In genomic region chr12:25865063-25865462, GRCm38 (mm10) we compare ENCODE assay signal across 11 mouse cellular contexts.
A peak's percentile ranks its signal among the peaks of the same experiment; 100 is the strongest.
DNase-seq lines count a peak whose midpoint lies in the region; ATAC-seq and TF ChIP-seq lines count a peak whose summit lies in the region.
"Had no signal": no experiment of that assay in that cellular context is flagged by ENCODE, and none has a peak within 500 bp of the region (broad histone marks: within the 10 kb centered on the region; RNA-seq: fewer than 3 reads in every experiment).

No protein-coding gene starts in this region.

- ATAC-seq in forebrain, embryonic 13.5 days = peak; percentile 81
- ATAC-seq in forebrain, embryonic 11.5 days (replicated peaks; ENCODE audit: low FRiP score) = no peak

- WGBS in forebrain, embryonic 13.5 days = 75% methylated on average over 3 of the region's 3 CpGs
- 91% methylated on average over 3 of the region's 3 CpGs for WGBS in forebrain, embryonic 11.5 days
- 73% methylated on average over 3 of the region's 3 CpGs for WGBS in lung, adult 2 months

- TF ChIP-seq CTCF in lung, adult 2 months (IDR thresholded peaks at IDR 0.05; ENCODE audit: insufficient read depth, low read length) = no peak

- H3K36me3 ChIP-seq in forebrain, embryonic 13.5 days (ENCODE audit: poor library complexity, severe bottlenecking) = no peaks in the 10 kb centered on the region
- no peaks in the 10 kb centered on the region for H3K36me3 ChIP-seq in forebrain, embryonic 11.5 days (ENCODE audit: control insufficient read depth, insufficient read depth, low read length)
- H3K36me3 ChIP-seq: embryonic facial prominence, embryonic 15.5 days; heart, embryonic 13.5 days; midbrain, embryonic 12.5 days had no signal

- no peak overlapping the region for H3K4me2 ChIP-seq in forebrain, embryonic 13.5 days
- H3K4me2 ChIP-seq in forebrain, embryonic 11.5 days (ENCODE audit: low read depth, low read length, severe bottlenecking) = no peak overlapping the region
- H3K4me2 ChIP-seq: embryonic facial prominence, embryonic 15.5 days; heart, embryonic 13.5 days; midbrain, embryonic 12.5 days had no signal

- no peaks in the 10 kb centered on the region for H3K27me3 ChIP-seq in forebrain, embryonic 13.5 days
- H3K27me3 ChIP-seq in forebrain, embryonic 11.5 days (ENCODE audit: control insufficient read depth, insufficient read depth, low read length) = no peaks in the 10 kb centered on the region
- H3K27me3 ChIP-seq: embryonic facial prominence, embryonic 15.5 days; heart, embryonic 13.5 days; midbrain, embryonic 12.5 days had no signal

- H3K27ac ChIP-seq in forebrain, embryonic 13.5 days = peak overlapping the region; percentile 57
- no peak overlapping the region for H3K27ac ChIP-seq in forebrain, embryonic 11.5 days (ENCODE audit: low read depth, low read length)
- H3K27ac ChIP-seq: embryonic facial prominence, embryonic 15.5 days; heart, embryonic 13.5 days; midbrain, embryonic 12.5 days had no signal

- DNase-seq in forebrain, embryonic 11.5 days (ENCODE audit: low spot score) = no peak
- DNase-seq in lung, postnatal 10 days = peak; percentile 11
- no peak for DNase-seq in lung, adult 2 months
- DNase-seq in cerebellum, postnatal 14 days = peak; percentile 68 to 74
- peak; percentile 20 for DNase-seq in heart, postnatal 25 days (ENCODE audit: low spot score)
- DNase-seq in yolk sac, embryonic 10.5 days (ENCODE audit: low spot score) = no peak
- no peak for DNase-seq in adipocyte (ENCODE audit: low spot score)

- no peaks in the 10 kb centered on the region for H3K4me1 ChIP-seq in forebrain, embryonic 13.5 days
- no peaks in the 10 kb centered on the region for H3K4me1 ChIP-seq in forebrain, embryonic 11.5 days (replicated peaks; ENCODE audit: control insufficient read depth, insufficient read depth, low read length)
- no peaks in the 10 kb centered on the region for H3K4me1 ChIP-seq in lung, adult 2 months (ENCODE audit: control insufficient read depth, insufficient read depth, low read length)
- H3K4me1 ChIP-seq: embryonic facial prominence, embryonic 15.5 days; heart, embryonic 13.5 days; midbrain, embryonic 12.5 days had no signal

- no peak for TF ChIP-seq POLR2A in lung, adult 2 months (IDR thresholded peaks at IDR 0.05; ENCODE audit: borderline replicate concordance, extremely low read depth, low read depth, low read length)

- H3K9ac ChIP-seq in forebrain, embryonic 13.5 days = no peak overlapping the region
- no peak overlapping the region for H3K9ac ChIP-seq in forebrain, embryonic 11.5 days (ENCODE audit: low read length)
- H3K9ac ChIP-seq: embryonic facial prominence, embryonic 15.5 days; heart, embryonic 13.5 days; midbrain, embryonic 12.5 days had no signal

- H3K9me3 ChIP-seq in forebrain, embryonic 13.5 days (replicated peaks) = no peaks in the 10 kb centered on the region
- H3K9me3 ChIP-seq in forebrain, embryonic 11.5 days (ENCODE audit: control insufficient read depth, low read length) = no peaks in the 10 kb centered on the region
- H3K9me3 ChIP-seq: embryonic facial prominence, embryonic 15.5 days; heart, embryonic 13.5 days; midbrain, embryonic 12.5 days had no signal

- H3K4me3 ChIP-seq in forebrain, embryonic 13.5 days = no peak overlapping the region
- H3K4me3 ChIP-seq in forebrain, embryonic 11.5 days (ENCODE audit: low read depth, low read length) = no peak overlapping the region
- H3K4me3 ChIP-seq in lung, adult 2 months (replicated peaks; ENCODE audit: extremely low read depth, low read depth, low read length) = no peak overlapping the region
- H3K4me3 ChIP-seq: embryonic facial prominence, embryonic 15.5 days; heart, embryonic 13.5 days; midbrain, embryonic 12.5 days had no signal

- intact Hi-C loops in heart, postnatal 25 days (cut with DNase I) = loop anchor here (5.0 to 10.0 kb wide), 2 partner anchors 432 to 770 kb away; partner anchors contain the start of gene Id2

Comparison
In these comparisons a context has a peak if more than half of its experiments do, and no peak if none do; other contexts are left out.
1. DNase-seq: peak in lung, postnatal 10 days (single experiment), cerebellum, postnatal 14 days (2 of 2) and heart, postnatal 25 days (single experiment); none in forebrain, embryonic 11.5 days (single experiment), lung, adult 2 months (single experiment), yolk sac, embryonic 10.5 days (single experiment) and adipocyte (single experiment).